Mouse (Mus musculus): ENCODE measurements at regions not wholly inside any gene's neighbourhood (a gene's known extent, or its start where the extent isn't known, plus 50 kb on each side); places are given as distances from the start of the nearest gene placed in this dataset.
A peak's percentile ranks its signal among the peaks of the same experiment; 100 is the strongest.

- peak; percentile 83 to 86 for DNase-seq
Observed at GRCm38 (mm10) chr5:74943737-74944403, 100.7 kb downstream of the Chic2 start.

- DNase-seq, result no peak
Observed at GRCm38 (mm10) chr5:74941426-74941825, 103.1 kb downstream of the Chic2 start.

GRCm38 (mm10) chr5:74937416-74937940, 107.1 kb downstream of the Chic2 start:
- no peak for DNase-seq

GRCm38 (mm10) chr5:74936087-74936486, 108.5 kb downstream of the Chic2 start:
- no peak for DNase-seq

GRCm38 (mm10) chr5:74935676-74936075, 108.9 kb downstream of the Chic2 start:
- no peak for DNase-seq

GRCm38 (mm10) chr5:74933276-74933675, 111.3 kb downstream of the Chic2 start:
- no peak for DNase-seq

GRCm38 (mm10) chr5:74932206-74932605, 112.4 kb downstream of the Chic2 start:
- no peak for DNase-seq

- no peak for DNase-seq
Observed at GRCm38 (mm10) chr5:74931765-74932164, 112.8 kb downstream of the Chic2 start.

GRCm38 (mm10) chr5:74927543-74927942, 117.0 kb downstream of the Chic2 start:
- DNase-seq, result no peak

GRCm38 (mm10) chr5:74925769-74926168, 118.8 kb downstream of the Chic2 start:
- no peak for DNase-seq

- no peak for DNase-seq
Observed at GRCm38 (mm10) chr5:74924031-74924533, 120.5 kb downstream of the Chic2 start.

- no peak for DNase-seq
Observed at GRCm38 (mm10) chr5:74923337-74923736, 121.2 kb downstream of the Chic2 start.

- DNase-seq, result no peak
Observed at GRCm38 (mm10) chr5:74922881-74923280, 121.7 kb downstream of the Chic2 start.

- DNase-seq, result no peak
Observed at GRCm38 (mm10) chr5:74920939-74921338, 123.6 kb downstream of the Chic2 start.

- DNase-seq, result no peak
Observed at GRCm38 (mm10) chr5:74920490-74920889, 124.1 kb downstream of the Chic2 start.

GRCm38 (mm10) chr5:74905504-74906061, 139.0 kb downstream of the Chic2 start:
- no peak for DNase-seq

- no peak for DNase-seq
Observed at GRCm38 (mm10) chr5:74904927-74905503, 139.6 kb downstream of the Chic2 start.

- DNase-seq, result no peak
Observed at GRCm38 (mm10) chr5:74904327-74904726, 140.2 kb downstream of the Chic2 start.

- no peak for DNase-seq
Observed at GRCm38 (mm10) chr5:74903711-74904110, 140.9 kb downstream of the Chic2 start.

- no peak for DNase-seq
Observed at GRCm38 (mm10) chr5:74897133-74897532, 147.4 kb downstream of the Chic2 start.

GRCm38 (mm10) chr5:74893276-74893675, 151.3 kb downstream of the Chic2 start:
- no peak for DNase-seq

GRCm38 (mm10) chr5:74891541-74891940, 153.0 kb downstream of the Chic2 start:
- DNase-seq, result no peak

GRCm38 (mm10) chr5:74888934-74889333, 155.6 kb downstream of the Chic2 start:
- DNase-seq, result no peak

GRCm38 (mm10) chr5:74885958-74886357, 158.6 kb downstream of the Chic2 start:
- DNase-seq, result no peak
